Mouse (Mus musculus): ENCODE measurements around the gene Spred3.

Spred3 gene

GRCm38 (mm10) chr7:29124970-29125369 is 45.2 kb downstream of the Spred3 start, which contains the start of gene Ryr1:
Ryr1 (minus strand) TSS chr7:29125179.
- no peak for DNase-seq

- DNase-seq = no peak
These were observed 46.5 kb downstream of the Spred3 start for GRCm38 (mm10) chr7:29123531-29124358.

- DNase-seq = no peak
These were observed 47.4 kb downstream of the Spred3 start for GRCm38 (mm10) chr7:29122821-29123220.

- DNase-seq = no peak
These were observed 50.7 kb downstream of the Spred3 start for GRCm38 (mm10) chr7:29119526-29119925.

GRCm38 (mm10) chr7:29118142-29118851 is 51.9 kb downstream of the Spred3 start:
- no peak for DNase-seq

GRCm38 (mm10) chr7:29108992-29109955 is 60.9 kb downstream of the Spred3 start:
- DNase-seq = peak; percentile 11 to 15
